Mouse (Mus musculus) mouse embryonic stem cell (cell line): ENCODE measurements around the gene Aktip.

Source experiments
- in situ Hi-C, 2 experiments: fragments of 300-500 bp; cut with MboI; formaldehyde crosslinking; loops; 1 replicate in 1 of 2; 3 replicates in 1 of 2; pipeline ENCODE4 v1.14.3; 2019 to 2020; ENCODE audit warnings: low sequenced_read_pairs in 2 of 2, low pct_unique_long_range_greater_than_20kb in 1 of 2, mixed read lengths in 1 of 2; ENCODE audit not compliant: unreplicated experiment in 1 of 2

The Aktip gene

GRCm38 (mm10) chr8:91199876-91200275 lies at the start of gene Aktip:
Aktip (minus strand) TSS chr8:91199976.
- in situ Hi-C loops: no loop called here

GRCm38 (mm10) chr8:91245821-91246454 lies 46.2 kb upstream of the Aktip start:
- in situ Hi-C loops: no loop called here

- in situ Hi-C loops: no loop called here
Observed at GRCm38 (mm10) chr8:91242721-91243120, 42.9 kb upstream of the Aktip start.

GRCm38 (mm10) chr8:91241873-91242519 lies 42.2 kb upstream of the Aktip start:
- in situ Hi-C loops: no loop called here

GRCm38 (mm10) chr8:91241371-91241770 lies 41.6 kb upstream of the Aktip start:
- in situ Hi-C loops: no loop called here

- in situ Hi-C loops: no loop called here
Observed at GRCm38 (mm10) chr8:91237191-91237590, 37.4 kb upstream of the Aktip start.

GRCm38 (mm10) chr8:91234097-91234496 lies 34.3 kb upstream of the Aktip start:
- in situ Hi-C loops: no loop called here

GRCm38 (mm10) chr8:91227421-91227841 lies 27.7 kb upstream of the Aktip start:
- in situ Hi-C loops: no loop called here

GRCm38 (mm10) chr8:91224227-91224626 lies 24.5 kb upstream of the Aktip start:
- in situ Hi-C loops: no loop called here

- in situ Hi-C loops: no loop called here
Observed at GRCm38 (mm10) chr8:91221841-91222240, 22.1 kb upstream of the Aktip start.

- in situ Hi-C loops: no loop called here
Observed at GRCm38 (mm10) chr8:91218271-91218670, 18.5 kb upstream of the Aktip start.

- in situ Hi-C loops: no loop called here
Observed at GRCm38 (mm10) chr8:91217062-91217905, 17.5 kb upstream of the Aktip start.

- in situ Hi-C loops: no loop called here
Observed at GRCm38 (mm10) chr8:91214287-91214686, 14.5 kb upstream of the Aktip start.

- in situ Hi-C loops: no loop called here
Observed at GRCm38 (mm10) chr8:91212948-91213347, 13.2 kb upstream of the Aktip start.

GRCm38 (mm10) chr8:91209658-91210057 lies 9.9 kb upstream of the Aktip start:
- in situ Hi-C loops: no loop called here

GRCm38 (mm10) chr8:91207676-91208075 lies 7.9 kb upstream of the Aktip start:
- in situ Hi-C loops: no loop called here

GRCm38 (mm10) chr8:91205897-91206296 lies 6.1 kb upstream of the Aktip start:
- in situ Hi-C loops: no loop called here

GRCm38 (mm10) chr8:91201184-91201583 lies 1.4 kb upstream of the Aktip start:
- in situ Hi-C loops: no loop called here

- in situ Hi-C loops: no loop called here
Observed at GRCm38 (mm10) chr8:91198036-91198435, 1.7 kb downstream of the Aktip start.
